Mouse (Mus musculus): Measurements from ENCODE around the gene Zfp646. TPM values are rescaled to one million over a fixed set of nuclear protein-coding genes. Genes with fewer than 3 reads are reported as not detected.

Zfp646 gene
- 33.1 and 38.1 TPM in 2 replicates for total RNA-seq (2023)

GRCm38 (mm10) chr7:127876041-127876466, at the start of gene Zfp646:
Gene Zfp646, plus strand, starts transcription at chr7:127876221.

GRCm38 (mm10) chr7:127876467-127877348, 687 bp downstream of the Zfp646 start, which contains the start of gene Zfp668:
Gene Zfp668, minus strand, starts transcription at chr7:127876828.

GRCm38 (mm10) chr7:127890798-127891197, 14.8 kb downstream of the Zfp646 start, which contains the start of gene Prss53:
Gene Prss53, minus strand, starts transcription at chr7:127890970.

GRCm38 (mm10) chr7:127895442-127895841, 19.4 kb downstream of the Zfp646 start, which contains the start of the genes Gm21974 and Vkorc1:
Gene Gm21974, minus strand, starts transcription at chr7:127895454.
Gene Vkorc1, minus strand, starts transcription at chr7:127895617.

GRCm38 (mm10) chr7:127903971-127904796, 28.2 kb downstream of the Zfp646 start, which contains the start of gene Bckdk:
Gene Bckdk, plus strand, starts transcription at chr7:127904082.

GRCm38 (mm10) chr7:127912190-127912871, 36.3 kb downstream of the Zfp646 start, which contains the start of gene Kat8:
Gene Kat8, plus strand, starts transcription at chr7:127912516.

GRCm38 (mm10) chr7:127929923-127930322, 53.9 kb downstream of the Zfp646 start, which contains the start of gene Prss8:
Gene Prss8, minus strand, starts transcription at chr7:127930104.

Other genes with a start within 250 kb of the Zfp646 start
- 26.0 and 31.1 TPM in 2 replicates for gene Bcl7c, start 167.3 kb upstream of the Zfp646 start, total RNA-seq (2023)
- gene Ctf1, start 163.5 kb upstream of the Zfp646 start, total RNA-seq (2023) = not detected in 2 replicates
- not detected in 2 replicates for gene Ctf2, start 144.1 kb upstream of the Zfp646 start, total RNA-seq (2023)
- 5.9 and 7.9 TPM in 2 replicates for gene Fbxl19, start 131.7 kb upstream of the Zfp646 start, total RNA-seq (2023)
- 21.4 and 28.6 TPM in 2 replicates for gene Orai3, start 106.4 kb upstream of the Zfp646 start, total RNA-seq (2023)
- 31.3 and 40.4 TPM in 2 replicates for gene Setd1a, start 99.6 kb upstream of the Zfp646 start, total RNA-seq (2023)
- gene Gm49388, start 90.6 kb upstream of the Zfp646 start, total RNA-seq (2023) = 3.8 TPM in 1 of 2 replicates, not detected in the other
- gene Hsd3b7, start 75.6 kb upstream of the Zfp646 start, total RNA-seq (2023) = 9.7 and 10.8 TPM in 2 replicates
- 55.8 and 70.3 TPM in 2 replicates for gene Stx4a, start 51.9 kb upstream of the Zfp646 start, total RNA-seq (2023)
- gene Stx1b, start 51.7 kb upstream of the Zfp646 start, total RNA-seq (2023) = not detected in 2 replicates
- gene Zfp668, start 607 bp downstream of the Zfp646 start, total RNA-seq (2023) = 4.7 and 7.5 TPM in 2 replicates
- gene Prss53, start 14.7 kb downstream of the Zfp646 start, total RNA-seq (2023) = not detected in 2 replicates
- gene Gm21974, start 19.2 kb downstream of the Zfp646 start, total RNA-seq (2023) = not detected in 2 replicates
- gene Vkorc1, start 19.4 kb downstream of the Zfp646 start, total RNA-seq (2023) = 7.5 and 8.1 TPM in 2 replicates
- 26.7 and 28.4 TPM in 2 replicates for gene Bckdk, start 27.9 kb downstream of the Zfp646 start, total RNA-seq (2023)
- gene Kat8, start 36.3 kb downstream of the Zfp646 start, total RNA-seq (2023) = 15.5 and 18.0 TPM in 2 replicates
- gene Prss8, start 53.9 kb downstream of the Zfp646 start, total RNA-seq (2023) = not detected in 2 replicates
- gene Prss36, start 70.5 kb downstream of the Zfp646 start, total RNA-seq (2023) = 0.79 and 2.1 TPM in 2 replicates
- gene Fus, start 91.2 kb downstream of the Zfp646 start, total RNA-seq (2023) = 510 and 553 TPM in 2 replicates
- 46.4 and 70.4 TPM in 2 replicates for gene Pycard, start 117.6 kb downstream of the Zfp646 start, total RNA-seq (2023)
- gene Trim72, start 127.7 kb downstream of the Zfp646 start, total RNA-seq (2023) = 0.48 and 0.88 TPM in 2 replicates
- gene Itgam, start 186.4 kb downstream of the Zfp646 start, total RNA-seq (2023) = 944 and 1,025 TPM in 2 replicates
- gene Gm49368, start 186.5 kb downstream of the Zfp646 start, total RNA-seq (2023) = 25.5 and 27.4 TPM in 2 replicates

Measured in neutrophil, adult 65 days (primary cell).